Mouse (Mus musculus) neural tube, embryonic 14.5 days (tissue): ENCODE data around the gene AW822073. TPM values are rescaled to one million over a fixed set of nuclear protein-coding genes. Genes with fewer than 3 reads are reported as not detected.
"Not testable (repeated sequence)": the region's sequence is repeated elsewhere in the genome, so short reads cannot be mapped to it uniquely, and the experiment has no call there.

Experiments
- ATAC-seq: fragments of 200-750 bp; cut with Nextera tagmentation; 2 replicates; pipeline ENCODE4 v1.8.0; 2017; ENCODE audit warnings: low read depth, mild to moderate bottlenecking, moderate TSS enrichment, moderate library complexity
- H3K27ac ChIP-seq: fragments of 300-500 bp; sonication (generic); 2 replicates; pipeline ENCODE4 v1.5.1; 2014; ENCODE audit warnings: low read depth, mild to moderate bottlenecking, control low read depth, low read length, moderate library complexity, mixed read lengths
- H3K27me3 ChIP-seq: fragments of 300-500 bp; sonication (generic); 2 replicates; pipeline ENCODE4 v1.6.1; 2014; ENCODE audit warnings: low read length; ENCODE audit not compliant: control insufficient read depth, insufficient read depth
- H3K36me3 ChIP-seq: fragments of 300-500 bp; sonication (generic); 2 replicates; pipeline ENCODE4 v1.6.1; 2014; ENCODE audit warnings: low read length, mixed read lengths; ENCODE audit not compliant: control insufficient read depth, insufficient read depth
- H3K4me1 ChIP-seq: fragments of 300-500 bp; sonication (generic); 2 replicates; pipeline ENCODE4 v1.6.1; 2014; ENCODE audit warnings: low read length; ENCODE audit not compliant: control insufficient read depth, insufficient read depth
- H3K4me2 ChIP-seq: fragments of 300-500 bp; sonication (generic); 2 replicates; pipeline ENCODE4 v1.6.1; 2014; ENCODE audit warnings: mild to moderate bottlenecking, low read depth, low read length, control low read depth
- H3K4me3 ChIP-seq: fragments of 300-500 bp; sonication (generic); 2 replicates; pipeline ENCODE4 v1.5.1; 2014; ENCODE audit warnings: low read depth, low read length, control low read depth, mixed read lengths
- H3K9ac ChIP-seq: fragments of 300-500 bp; sonication (generic); replicated peaks from 2 replicates; pipeline ENCODE4 v1.6.1; 2014; ENCODE audit warnings: low read depth, mild to moderate bottlenecking, control low read depth, low read length, mixed read lengths
- H3K9me3 ChIP-seq: fragments of 300-500 bp; sonication (generic); 2 replicates; pipeline ENCODE4 v1.6.1; 2016; ENCODE audit warnings: low read length; ENCODE audit not compliant: control insufficient read depth
- WGBS: fragments of 180-500 bp; shearing (Covaris S2); extraction: QIAGEN DNeasy Blood & Tissue Kit; methylation state at CpG from one replicate; pipeline ENCODE4 v1.1.7; 2014; 5-methylcytosine and 5-hydroxymethylcytosine counted together
- polyA plus RNA-seq: library from polyadenylated mRNA; unstranded; fragments of >200 nt; fragmentation: Nextera tagmentation; extraction: Ambion mirVana; gene quantifications from 2 replicates; pipeline ENCODE4 v1.2.1, GENCODE M21; 2014

The AW822073 gene
- polyA plus RNA-seq, 1 experiment from 2014 or later: not detected

GRCm38 (mm10) chr10:58234985-58235384 is 10.3 kb upstream of the AW822073 start:
- not testable (repeated sequence) for ATAC-seq, H3K36me3 ChIP-seq, H3K9ac ChIP-seq, H3K27ac ChIP-seq, H3K4me3 ChIP-seq, H3K4me1 ChIP-seq, H3K4me2 ChIP-seq, H3K27me3 ChIP-seq
- H3K9me3 ChIP-seq: peaks cover 13% of the 10 kb centered on the region
- WGBS: 87% methylated on average over 4 of the region's 4 CpGs

DNA sequence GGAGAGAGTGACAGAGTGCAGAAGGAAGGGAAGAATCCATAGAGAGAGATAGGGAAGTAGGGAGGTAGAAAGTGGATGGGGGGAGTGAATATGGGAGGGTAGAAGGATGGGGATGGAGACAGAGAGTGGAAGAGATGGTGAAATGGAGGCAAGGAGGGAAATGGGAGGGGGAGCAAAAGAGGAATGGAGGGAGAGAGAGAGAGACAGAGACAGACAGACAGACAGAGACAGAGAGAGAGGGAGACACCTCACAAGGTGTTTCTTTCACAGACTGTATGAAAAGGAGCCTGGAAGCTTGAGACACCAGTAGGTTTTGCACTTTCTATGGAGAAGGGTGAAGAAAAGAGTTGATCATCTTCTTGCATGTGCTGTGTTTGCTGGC is 9.0 kb upstream of the AW822073 start:
- not testable (repeated sequence) for H3K4me2 ChIP-seq, ATAC-seq, H3K9ac ChIP-seq, H3K36me3 ChIP-seq, H3K27ac ChIP-seq, H3K4me1 ChIP-seq, H3K4me3 ChIP-seq, H3K27me3 ChIP-seq
- peaks cover 13% of the 10 kb centered on the region for H3K9me3 ChIP-seq

DNA sequence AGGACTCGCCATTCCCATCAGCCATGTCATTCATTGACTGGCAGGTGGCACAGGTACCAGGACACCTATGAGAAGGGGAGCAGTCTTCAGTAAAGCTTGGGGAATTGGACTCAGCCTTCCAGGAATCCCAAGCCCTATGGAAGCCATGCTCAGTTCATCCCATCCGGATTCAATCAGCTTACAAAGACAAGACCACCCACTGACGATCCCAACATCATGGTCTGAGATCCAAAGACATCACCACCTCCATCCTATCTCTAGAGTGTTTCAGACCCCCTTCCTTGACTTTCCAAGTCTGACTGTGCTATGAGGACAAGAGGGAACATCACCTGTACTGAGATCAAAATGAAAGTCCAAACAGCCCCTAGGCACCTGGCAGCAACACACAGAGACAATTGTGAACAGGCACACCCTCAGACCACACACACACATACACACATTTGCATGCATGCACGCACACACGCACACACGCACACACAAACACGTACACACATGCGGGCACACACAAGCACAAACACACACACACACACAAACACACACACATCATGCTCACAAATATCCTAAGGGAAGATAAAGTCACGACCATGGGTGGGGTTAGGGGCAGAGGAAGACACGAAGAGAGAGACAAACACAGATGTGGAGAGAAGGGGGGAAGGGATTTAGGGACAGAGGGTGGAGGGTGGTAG is 8.5 kb upstream of the AW822073 start:
- ATAC-seq: peak; percentile 38
- not testable (repeated sequence) for H3K4me2 ChIP-seq, H3K4me1 ChIP-seq, H3K27me3 ChIP-seq, H3K9ac ChIP-seq, H3K4me3 ChIP-seq, H3K27ac ChIP-seq, H3K36me3 ChIP-seq
- H3K9me3 ChIP-seq: peaks cover 13% of the 10 kb centered on the region
- WGBS: 82% methylated on average over 9 of the region's 10 CpGs

GRCm38 (mm10) chr10:58232641-58232969 is 7.9 kb upstream of the AW822073 start, which contains the start of gene Duxf3:
Duxf3 (minus strand) TSS chr10:58232675.
- 84% methylated on average over 5 of the region's 8 CpGs for WGBS
- not testable (repeated sequence) for H3K27ac ChIP-seq, H3K4me1 ChIP-seq, H3K4me3 ChIP-seq, H3K36me3 ChIP-seq, H3K27me3 ChIP-seq, H3K9ac ChIP-seq, H3K4me2 ChIP-seq
- H3K9me3 ChIP-seq: peaks cover 13% of the 10 kb centered on the region
- peak; percentile 56 for ATAC-seq

DNA sequence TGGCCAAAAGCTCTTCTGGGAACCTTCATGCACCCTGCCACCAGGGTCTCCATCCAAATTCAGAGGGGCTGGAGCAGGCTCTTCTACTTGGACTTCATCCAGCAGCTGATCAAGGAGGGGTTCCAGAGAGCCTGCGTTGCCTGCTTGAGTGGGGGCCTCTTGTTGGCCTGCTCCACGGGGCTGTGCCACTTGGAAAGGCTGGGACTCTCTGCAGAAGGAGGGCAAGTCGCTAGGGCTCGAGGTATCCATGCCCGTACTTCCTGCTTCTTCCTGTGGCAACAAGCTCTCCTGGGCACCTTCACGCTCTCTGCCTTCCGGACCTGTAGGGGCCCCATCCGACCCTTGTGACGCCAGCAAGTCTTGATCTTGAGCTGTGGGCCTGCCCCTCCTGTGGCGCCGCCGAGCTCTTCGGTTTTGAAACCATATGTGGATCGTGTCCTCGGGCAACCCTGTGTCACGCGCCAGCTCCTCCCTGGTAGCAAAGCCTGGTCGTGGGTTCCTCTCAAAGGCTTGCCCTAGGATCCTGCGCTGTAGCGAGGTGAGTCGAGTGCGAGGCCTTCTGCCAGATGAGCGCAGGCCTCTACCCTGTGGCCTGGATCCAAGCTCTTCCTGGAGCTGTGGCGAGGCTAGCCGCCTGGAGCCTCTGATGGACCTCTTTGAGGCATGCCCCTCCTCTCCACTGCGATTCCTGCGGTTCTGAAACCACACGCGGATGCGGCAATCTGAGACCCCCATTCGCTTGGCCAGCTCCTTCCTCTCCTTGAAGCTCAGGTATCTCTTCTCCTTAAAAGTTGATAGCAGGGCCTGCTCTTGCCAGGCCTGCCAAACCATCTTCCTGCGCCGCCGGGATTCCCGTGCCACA is 7.3 kb upstream of the AW822073 start:
- H3K27ac ChIP-seq, H3K36me3 ChIP-seq, H3K9ac ChIP-seq, H3K4me1 ChIP-seq, H3K4me2 ChIP-seq, H3K27me3 ChIP-seq, H3K4me3 ChIP-seq: not testable (repeated sequence)
- 89% methylated on average over 30 of the region's 35 CpGs for WGBS
- ATAC-seq: peak; percentile 83
- peaks cover 13% of the 10 kb centered on the region for H3K9me3 ChIP-seq

DNA sequence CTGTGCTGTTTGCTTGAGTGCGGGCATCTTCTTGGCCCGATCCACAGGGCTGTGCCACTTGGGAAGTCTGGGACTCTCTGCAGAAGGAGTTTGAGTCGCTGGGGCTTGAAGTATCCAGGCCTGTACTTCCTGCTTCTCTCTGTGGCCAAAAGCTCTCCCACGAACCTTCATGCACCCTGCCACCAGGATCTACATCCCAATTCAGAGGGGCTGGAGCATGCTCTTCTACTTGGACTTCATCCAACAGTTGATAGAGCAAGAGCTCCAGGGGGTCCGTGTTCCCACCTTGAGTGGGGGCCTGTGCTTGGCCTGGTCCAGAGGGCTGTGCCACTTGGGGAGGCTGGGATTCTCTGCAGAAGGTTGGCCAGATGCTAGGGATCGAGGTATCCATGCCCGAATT is 6.4 kb upstream of the AW822073 start:
- H3K4me3 ChIP-seq: not testable (repeated sequence)
- ATAC-seq: peak; percentile 35; the same call in 1 of the 2 replicates
- WGBS: 91% methylated on average over 4 of the region's 7 CpGs

GRCm38 (mm10) chr10:58230021-58230420 is 5.3 kb upstream of the AW822073 start:
- ATAC-seq, H3K9ac ChIP-seq, H3K9me3 ChIP-seq, H3K36me3 ChIP-seq, H3K27me3 ChIP-seq, H3K4me2 ChIP-seq, H3K4me1 ChIP-seq, H3K4me3 ChIP-seq, H3K27ac ChIP-seq: not testable (repeated sequence)
- 70% methylated on average over 3 of the region's 3 CpGs for WGBS

More for the DNA sequence above, 6.4 kb upstream of the AW822073 start:
- not testable (repeated sequence) for H3K27me3 ChIP-seq, H3K9me3 ChIP-seq, H3K4me2 ChIP-seq, H3K9ac ChIP-seq, H3K27ac ChIP-seq, H3K36me3 ChIP-seq, H3K4me1 ChIP-seq

- not testable (repeated sequence) for H3K9ac ChIP-seq, H3K36me3 ChIP-seq, H3K4me2 ChIP-seq, H3K4me3 ChIP-seq, H3K4me1 ChIP-seq, H3K27me3 ChIP-seq, ATAC-seq, H3K27ac ChIP-seq
- H3K9me3 ChIP-seq: peaks cover 15% of the 10 kb centered on the region
- 85% methylated on average over 2 of the region's 6 CpGs for WGBS
These were observed 3.1 kb upstream of the AW822073 start for GRCm38 (mm10) chr10:58227798-58228197.

- WGBS: 88% methylated on average over 4 of the region's 4 CpGs
- H3K9me3 ChIP-seq, H3K27ac ChIP-seq, ATAC-seq, H3K4me1 ChIP-seq, H3K36me3 ChIP-seq, H3K4me3 ChIP-seq, H3K9ac ChIP-seq, H3K27me3 ChIP-seq, H3K4me2 ChIP-seq: not testable (repeated sequence)
These were observed 1.6 kb upstream of the AW822073 start for GRCm38 (mm10) chr10:58226357-58226756.
